Mouse (Mus musculus) left cerebral cortex, postnatal 4 days (tissue): ENCODE results near the gene Olfr172. TPM values are rescaled to one million over a fixed set of nuclear protein-coding genes. Genes with fewer than 3 reads are reported as not detected.
A peak's percentile ranks its signal among the peaks of the same experiment; 100 is the strongest.

Source experiments
- DNase-seq: peaks from one replicate; pipeline ENCODE4 v3.0.0-alpha.2; 2022
- intact Hi-C: fragments of 180-260 bp; cut with DNase I; formaldehyde crosslinking; loops from one replicate; pipeline ENCODE4 v1.15.1; 2025
- microRNA-seq: library from miRNA; unstranded; fragments of <30 nt; microRNA quantifications from one replicate; pipeline ENCODE4 v1.2.0, GENCODE M21; 2022
- total RNA-seq, 2 experiments: library from RNA; stranded (reverse); gene quantifications; 2 replicates each; pipeline ENCODE4 v1.2.3; 2021

The Olfr172 gene
- total RNA-seq = not detected

- no peak for DNase-seq
- intact Hi-C loops = no loop called here
These were observed at the start of gene Olfr172 for GRCm38 (mm10) chr16:58763076-58763475. TSS of gene Olfr172 (minus strand) at chr16:58763176.

GRCm38 (mm10) chr16:58800168-58800567 is 37.2 kb upstream of the Olfr172 start, which contains the start of gene Olfr173:
TSS of gene Olfr173 (minus strand) at chr16:58800268.
- intact Hi-C loops = no loop called here
- no peak for DNase-seq

- intact Hi-C loops = no loop called here
- DNase-seq = no peak
These were observed 6.8 kb downstream of the Olfr172 start for GRCm38 (mm10) chr16:58756191-58756590.

GRCm38 (mm10) chr16:58751314-58751713 is 11.7 kb downstream of the Olfr172 start:
- no peak for DNase-seq

GRCm38 (mm10) chr16:58746715-58747114 is 16.3 kb downstream of the Olfr172 start:
- intact Hi-C loops = no loop called here
- DNase-seq = no peak

More at GRCm38 (mm10) chr16:58751314-58751713, 11.7 kb downstream of the Olfr172 start:
- intact Hi-C loops = no loop called here

GRCm38 (mm10) chr16:58740751-58741150 is 22.2 kb downstream of the Olfr172 start:
- intact Hi-C loops = no loop called here

GRCm38 (mm10) chr16:58738800-58739199 is 24.2 kb downstream of the Olfr172 start:
- no peak for DNase-seq
- intact Hi-C loops = no loop called here

More at GRCm38 (mm10) chr16:58740751-58741150, 22.2 kb downstream of the Olfr172 start:
- DNase-seq = no peak

GRCm38 (mm10) chr16:58738205-58738604 is 24.8 kb downstream of the Olfr172 start:
- intact Hi-C loops = no loop called here
- no peak for DNase-seq

- DNase-seq = no peak
These were observed 34.8 kb downstream of the Olfr172 start for GRCm38 (mm10) chr16:58728176-58728671.

GRCm38 (mm10) chr16:58727477-58728131 is 35.4 kb downstream of the Olfr172 start, which contains the start of gene Cldnd1:
TSS of gene Cldnd1 (plus strand) at chr16:58727910.
- intact Hi-C loops = no loop called here
- DNase-seq = peak; percentile 97

More at GRCm38 (mm10) chr16:58728176-58728671, 34.8 kb downstream of the Olfr172 start:
- intact Hi-C loops = no loop called here

GRCm38 (mm10) chr16:58726680-58727476 is 36.1 kb downstream of the Olfr172 start:
- intact Hi-C loops = no loop called here

GRCm38 (mm10) chr16:58722292-58722691 is 40.7 kb downstream of the Olfr172 start:
- intact Hi-C loops = no loop called here
- no peak for DNase-seq

More at GRCm38 (mm10) chr16:58726680-58727476, 36.1 kb downstream of the Olfr172 start:
- no peak for DNase-seq

- intact Hi-C loops = no loop called here
- no peak for DNase-seq
These were observed 44.3 kb downstream of the Olfr172 start, which contains the start of gene Gpr15 for GRCm38 (mm10) chr16:58718666-58719120. TSS of gene Gpr15 (minus strand) at chr16:58719070.

- intact Hi-C loops = no loop called here
- DNase-seq = no peak
These were observed 48.0 kb downstream of the Olfr172 start for GRCm38 (mm10) chr16:58715018-58715417.

GRCm38 (mm10) chr16:58713128-58713527 is 49.8 kb downstream of the Olfr172 start:
- no peak for DNase-seq
- intact Hi-C loops = no loop called here

- intact Hi-C loops = no loop called here
- DNase-seq = no peak
These were observed 50.8 kb downstream of the Olfr172 start for GRCm38 (mm10) chr16:58712221-58712620.

Small RNA genes within 50 kb of the gene (microRNA-seq; reads per million reads assigned to microRNA genes)
- gene Gm27564 = not detected

Other genes with a start within 250 kb of the Olfr172 start
- 10 to 100 TPM; 12.6 to 14.4 TPM for gene St3gal6, start 238.9 kb downstream of the Olfr172 start, total RNA-seq
- not detected for gene Gm813, start 146.2 kb downstream of the Olfr172 start, total RNA-seq
- gene E330017A01Rik, start 124.4 kb downstream of the Olfr172 start, total RNA-seq = not detected
- gene Cpox, start 92.9 kb downstream of the Olfr172 start, total RNA-seq = 10 to 100 TPM; 19.7 to 20.5 TPM
- not detected for gene Gpr15, start 44.1 kb downstream of the Olfr172 start, total RNA-seq
- gene Cldnd1, start 35.3 kb downstream of the Olfr172 start, total RNA-seq = 100 to 1,000 TPM in 1 of 2 experiments, 10 to 100 TPM in 1; 93.9 to 111 TPM
- gene Olfr173, start 37.1 kb upstream of the Olfr172 start, total RNA-seq = not detected
- gene Olfr175-ps1, start 63.6 kb upstream of the Olfr172 start, total RNA-seq = not detected
- gene Olfr177, start 111.6 kb upstream of the Olfr172 start, total RNA-seq = not detected
- not detected for gene Olfr178, start 128.9 kb upstream of the Olfr172 start, total RNA-seq
- gene Olfr181, start 165.6 kb upstream of the Olfr172 start, total RNA-seq = not detected
- not detected for gene Olfr180, start 166.2 kb upstream of the Olfr172 start, total RNA-seq
- not detected for gene Olfr183, start 232.2 kb upstream of the Olfr172 start, total RNA-seq